Comparison of ENCODE assay signal across 34 mouse cellular contexts in genomic region chr5:100378211-100378610, GRCm38 (mm10).
"Had no signal": no experiment of that assay in that cellular context is flagged by ENCODE, and none has a peak within 500 bp of the region (broad histone marks: within the 10 kb centered on the region; RNA-seq: fewer than 3 reads in every experiment).

No protein-coding gene starts in this region.

- DNase-seq: heart, postnatal 10 days; heart, postnatal 14 days; heart, postnatal 36 days; heart, postnatal 4 days; kidney, adult 11 months; kidney, adult 18-20 months; kidney, adult 2 months; kidney, adult 8-10 months; kidney, adult 9 months; kidney, postnatal 10 days; kidney, postnatal 14 days; kidney, postnatal 25 days; kidney, postnatal 36 days; kidney, postnatal 4 days; layer of hippocampus, adult 9-11 months; layer of hippocampus, postnatal 36 days had no signal

- ATAC-seq: hindbrain, embryonic 16.5 days; hindbrain, postnatal 0 days; inflammation-experienced regulatory T-cells, adult 6 months; intestine, embryonic 15.5 days; intestine, embryonic 16.5 days had no signal

- H3K27me3 ChIP-seq: heart, embryonic 12.5 days; heart, embryonic 13.5 days; heart, embryonic 15.5 days; hindbrain, embryonic 12.5 days; hindbrain, embryonic 13.5 days; hindbrain, embryonic 15.5 days; intestine, embryonic 15.5 days; kidney, embryonic 15.5 days had no signal

- H3K9me3 ChIP-seq: heart, embryonic 12.5 days; heart, embryonic 13.5 days; heart, embryonic 15.5 days; hindbrain, embryonic 10.5 days; hindbrain, embryonic 12.5 days; hindbrain, embryonic 13.5 days; hindbrain, embryonic 15.5 days; intestine, embryonic 15.5 days; kidney, embryonic 15.5 days had no signal

- H3K27ac ChIP-seq: heart, embryonic 13.5 days; heart, embryonic 15.5 days; hindbrain, embryonic 10.5 days; hindbrain, embryonic 12.5 days; hindbrain, embryonic 13.5 days; hindbrain, embryonic 14.5 days; hindbrain, embryonic 15.5 days; hindbrain, postnatal 0 days; intestine, embryonic 15.5 days; kidney, embryonic 15.5 days; kidney, postnatal 0 days; layer of hippocampus, adult 2 months had no signal

- H3K4me1 ChIP-seq: heart, embryonic 12.5 days; heart, embryonic 13.5 days; heart, embryonic 15.5 days; hindbrain, embryonic 10.5 days; hindbrain, embryonic 12.5 days; hindbrain, embryonic 13.5 days; hindbrain, embryonic 15.5 days; intestine, embryonic 15.5 days; kidney, embryonic 15.5 days had no signal

- H3K4me3 ChIP-seq: heart, embryonic 12.5 days; heart, embryonic 13.5 days; heart, embryonic 15.5 days; hindbrain, embryonic 10.5 days; hindbrain, embryonic 12.5 days; hindbrain, embryonic 13.5 days; hindbrain, embryonic 15.5 days; intestine, embryonic 15.5 days; kidney, embryonic 15.5 days; layer of hippocampus, adult 2 months; left cerebral cortex, adult 2 months had no signal

- H3K9ac ChIP-seq: heart, embryonic 12.5 days; heart, embryonic 13.5 days; heart, embryonic 15.5 days; hindbrain, embryonic 12.5 days; hindbrain, embryonic 13.5 days; hindbrain, embryonic 14.5 days; hindbrain, embryonic 15.5 days; intestine, embryonic 15.5 days; kidney, embryonic 15.5 days had no signal

- H3K4me2 ChIP-seq: heart, embryonic 11.5 days; heart, embryonic 12.5 days; heart, embryonic 13.5 days; heart, embryonic 15.5 days; hindbrain, embryonic 12.5 days; hindbrain, embryonic 13.5 days; hindbrain, embryonic 14.5 days; hindbrain, embryonic 15.5 days; intestine, embryonic 15.5 days; kidney, embryonic 15.5 days had no signal
